10 mouse cellular contexts compared by ENCODE assay signal in genomic region chr4:49843787-49844186, GRCm38 (mm10). TPM values are rescaled to one million over a fixed set of nuclear protein-coding genes. Genes with fewer than 3 reads are reported as not detected.
A peak's percentile ranks its signal among the peaks of the same experiment; 100 is the strongest.
DNase-seq lines count a peak whose midpoint lies in the region; ATAC-seq lines count a peak whose summit lies in the region.
"Had no signal": no experiment of that assay in that cellular context is flagged by ENCODE, and none has a peak within 500 bp of the region (broad histone marks: within the 10 kb centered on the region; RNA-seq: fewer than 3 reads in every experiment).

No protein-coding gene starts in this region.

- H3K9me3 ChIP-seq in hindbrain, embryonic 16.5 days (ENCODE audit: control insufficient read depth, low read length), result no peaks in the 10 kb centered on the region
- H3K9me3 ChIP-seq: liver, embryonic 12.5 days had no signal

- H3K9ac ChIP-seq in hindbrain, embryonic 16.5 days (ENCODE audit: low read depth, low read length), result peak overlapping the region; percentile 65
- H3K9ac ChIP-seq: liver, embryonic 12.5 days had no signal

- H3K27me3 ChIP-seq in hindbrain, embryonic 16.5 days (replicated peaks; ENCODE audit: control insufficient read depth, insufficient read depth, low read length), result no peaks in the 10 kb centered on the region; the same call in 1 of the 2 replicates

- no peak for ATAC-seq in frontal cortex, adult (ENCODE audit: low TSS enrichment)
- ATAC-seq in hindbrain, embryonic 16.5 days, result no peak
- ATAC-seq in inflammation-experienced regulatory T-cells, adult 6 months, result no peak
- ATAC-seq: liver, embryonic 12.5 days had no signal

- peak overlapping the region; percentile 65 for H3K4me3 ChIP-seq in hindbrain, embryonic 16.5 days (ENCODE audit: low read length)

- H3K27ac ChIP-seq in hindbrain, embryonic 16.5 days (ENCODE audit: low read depth, low read length), result no peak overlapping the region
- H3K27ac ChIP-seq: liver, embryonic 12.5 days had no signal

- H3K4me2 ChIP-seq in hindbrain, embryonic 16.5 days (ENCODE audit: low read length), result peak overlapping the region; percentile 73

- no peaks in the 10 kb centered on the region for H3K36me3 ChIP-seq in hindbrain, embryonic 16.5 days (ENCODE audit: control insufficient read depth, insufficient read depth, low read length)
- H3K36me3 ChIP-seq: liver, embryonic 12.5 days had no signal

- peak; percentile 9 to 10 for DNase-seq in frontal cortex, postnatal 36 days (ENCODE audit: low spot score in 2 of 2)
- peak; percentile 4 to 31 for DNase-seq in right cerebral cortex, adult 2 months (ENCODE audit: low spot score in 2 of 2)
- no peak for DNase-seq in right cerebral cortex, postnatal 4 days
- peak; percentile 7 for DNase-seq in yolk sac, embryonic 10.5 days (ENCODE audit: low spot score)
- DNase-seq in thymus, postnatal 25 days, result no peak
- DNase-seq: adrenal gland, adult 8-10 months had no signal

- no peaks in the 10 kb centered on the region; the same call in none of the 2 replicates for H3K4me1 ChIP-seq in hindbrain, embryonic 16.5 days (ENCODE audit: control insufficient read depth, insufficient read depth, low read depth, low read length)
- H3K4me1 ChIP-seq: liver, embryonic 12.5 days had no signal

- 14% methylated on average over 6 of the region's 6 CpGs for WGBS in hindbrain, embryonic 16.5 days

RNA-seq across cellular contexts. Expression of gene Grin3a, which starts 1.8 kb away (rescaled TPM):
- 25.4 and 25.6 TPM in 2 replicates for polyA plus RNA-seq in hindbrain, embryonic 16.5 days (2015; fragmentation: Nextera tagmentation; extraction: Ambion mirVana)
- polyA plus RNA-seq in inflammation-experienced regulatory T-cells, adult 6 months (2017; shearing (Covaris generic)), result not detected

Comparison
In these comparisons a context has a peak if more than half of its experiments do, and no peak if none do; other contexts are left out.
1. DNase-seq: peak in frontal cortex, postnatal 36 days (2 of 2), right cerebral cortex, adult 2 months (2 of 2) and yolk sac, embryonic 10.5 days (single experiment); none in right cerebral cortex, postnatal 4 days (single experiment) and thymus, postnatal 25 days (single experiment).
2. RNA of gene Grin3a, which starts 1.8 kb away (polyA plus RNA-seq): 25.4 to 25.6 TPM in hindbrain, embryonic 16.5 days; not detected in inflammation-experienced regulatory T-cells, adult 6 months; every median in the first group is over 10 times any median in the second.